Mouse (Mus musculus) fat pad, adult 2 months (tissue): ENCODE data around the gene Tsga13.

ENCODE experiments used
- DNase-seq: peaks from one replicate; pipeline ENCODE4 v3.0.0-alpha.2; 2011; ENCODE audit warnings: low read depth, low spot score; ENCODE audit errors: extremely low read depth

Gene Tsga13

GRCm38 (mm10) chr6:30865031-30865678, 50.2 kb downstream of the Tsga13 start:
- no peak for DNase-seq

GRCm38 (mm10) chr6:30855956-30856355, 59.4 kb downstream of the Tsga13 start:
- DNase-seq: no peak

- no peak for DNase-seq
Observed at GRCm38 (mm10) chr6:30855205-30855604, 60.2 kb downstream of the Tsga13 start.

- DNase-seq: no peak
Observed at GRCm38 (mm10) chr6:30849818-30850217, 65.6 kb downstream of the Tsga13 start.
